ENCODE assay signal across 10 mouse cellular contexts in the genomic region with DNA sequence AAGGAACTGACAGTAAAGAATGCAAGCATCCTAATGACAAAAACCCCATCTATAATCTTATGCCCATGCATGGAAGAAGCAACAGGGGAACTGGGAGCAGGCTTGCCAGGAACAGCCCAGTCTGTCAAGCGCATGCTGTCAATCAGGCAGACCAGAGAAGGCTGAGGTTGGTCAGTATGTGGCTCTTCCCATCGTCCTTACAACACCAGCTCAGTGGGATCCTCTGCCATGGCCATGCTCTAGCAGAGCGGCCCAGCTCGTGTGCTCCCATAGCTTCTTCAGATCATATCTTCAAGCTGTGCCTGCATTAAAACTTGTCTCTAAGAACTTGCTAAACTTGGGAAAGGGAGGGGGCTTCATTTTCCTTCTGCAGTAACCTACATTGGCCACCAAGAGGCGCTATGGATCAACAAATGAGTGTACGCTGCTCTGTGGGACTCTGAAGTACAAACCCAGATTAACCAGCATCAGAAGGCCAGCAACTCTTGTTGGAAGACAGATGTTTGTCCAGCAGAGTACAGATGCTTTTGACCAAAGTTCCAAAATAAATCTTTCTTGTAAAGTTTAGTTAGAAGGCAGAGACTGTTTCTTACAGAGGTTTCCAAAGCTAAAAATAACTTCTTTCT.
A peak's percentile ranks its signal among the peaks of the same experiment; 100 is the strongest.
DNase-seq lines count a peak whose midpoint lies in the region; ATAC-seq and TF ChIP-seq lines count a peak whose summit lies in the region.
"Had no signal": no experiment of that assay in that cellular context is flagged by ENCODE, and none has a peak within 500 bp of the region (broad histone marks: within the 10 kb centered on the region; RNA-seq: fewer than 3 reads in every experiment).

No protein-coding gene starts in this region.

- peak; percentile 99 for TF ChIP-seq CTCF in heart, adult 2 months (IDR thresholded peaks at IDR 0.05)
- TF ChIP-seq CTCF in midbrain, postnatal 0 days (IDR thresholded peaks at IDR 0.05), result peak; percentile 95

- H3K27me3 ChIP-seq in heart, adult 2 months (ENCODE audit: control insufficient read depth, insufficient read depth, low read length), result no peaks in the 10 kb centered on the region
- H3K27me3 ChIP-seq in heart, embryonic 11.5 days (ENCODE audit: control insufficient read depth, insufficient read depth, low read length), result no peaks in the 10 kb centered on the region
- H3K27me3 ChIP-seq in midbrain, postnatal 0 days (ENCODE audit: insufficient read depth, low read length), result 0 out of 2 replicates have a peak, but pooled peaks cover 5% of the 10 kb centered on the region
- H3K27me3 ChIP-seq: embryonic facial prominence, embryonic 12.5 days had no signal

- WGBS in heart, adult 2 months, result 31% methylated on average over 6 of the region's 6 CpGs
- 29% methylated on average over 6 of the region's 6 CpGs for WGBS in heart, embryonic 11.5 days (ENCODE audit: insufficient replicate concordance)
- WGBS in midbrain, postnatal 0 days, result 31% methylated on average over 6 of the region's 6 CpGs

- peak; percentile 55 to 59 for DNase-seq in heart, adult 2 months
- peak; percentile 51 for DNase-seq in ES-CJ7 (ENCODE audit: low read depth, low spot score)
- peak; percentile 71 for DNase-seq in embryo, embryonic 11.5 days (ENCODE audit: low read depth, low spot score)
- DNase-seq in heart, postnatal 25 days (ENCODE audit: low spot score), result peak; percentile 28
- DNase-seq in left cerebral cortex, postnatal 4 days, result peak; percentile 46
- peak; percentile 85 for DNase-seq in midbrain, postnatal 0 days (ENCODE audit: low spot score)

- peak; percentile 70; the same call in 1 of the 2 replicates for TF ChIP-seq EP300 in heart, adult 2 months (IDR thresholded peaks at IDR 0.05; ENCODE audit: insufficient read depth, low read depth, low read length)

- ATAC-seq in heart, embryonic 11.5 days (replicated peaks; ENCODE audit: insufficient number of reproducible peaks, low FRiP score, low TSS enrichment), result no peak
- ATAC-seq in midbrain, postnatal 0 days (ENCODE audit: low FRiP score), result no peak
- ATAC-seq in activated CD4-positive, CD25-positive, alpha-beta regulatory T cell, adult 4 months, result no peak

- no peak for TF ChIP-seq POLR2A in heart, adult 2 months (IDR thresholded peaks at IDR 0.05; ENCODE audit: insufficient read depth, low read depth, low read length)

- peak overlapping the region; percentile 53 for H3K27ac ChIP-seq in heart, adult 2 months
- no peak overlapping the region for H3K27ac ChIP-seq in heart, embryonic 11.5 days (ENCODE audit: low read depth, low read length)
- H3K27ac ChIP-seq in midbrain, postnatal 0 days (ENCODE audit: low read depth, low read length), result no peak overlapping the region
- H3K27ac ChIP-seq: embryonic facial prominence, embryonic 12.5 days; midbrain, embryonic 12.5 days had no signal

- H3K4me2 ChIP-seq in heart, embryonic 11.5 days, result no peak overlapping the region
- H3K4me2 ChIP-seq in midbrain, postnatal 0 days (ENCODE audit: low read depth, low read length, poor library complexity, severe bottlenecking), result no peak overlapping the region
- H3K4me2 ChIP-seq: embryonic facial prominence, embryonic 12.5 days; midbrain, embryonic 12.5 days had no signal

- peaks cover 11% of the 10 kb centered on the region for H3K4me1 ChIP-seq in heart, adult 2 months (ENCODE audit: control insufficient read depth, insufficient read depth, low read length)
- H3K4me1 ChIP-seq in heart, embryonic 11.5 days (ENCODE audit: control insufficient read depth, insufficient read depth, low read length), result peaks cover 3% of the 10 kb centered on the region; the same call in 1 of the 2 replicates
- no peaks in the 10 kb centered on the region for H3K4me1 ChIP-seq in midbrain, postnatal 0 days (ENCODE audit: insufficient read depth, low read length)

- intact Hi-C loops in heart, adult 2 months (cut with DNase I), result loop anchor here (1.0 to 10.0 kb wide), 8 partner anchors 76 to 846 kb away; partner anchors contain the start of genes Lnx1 and Scfd2
- intact Hi-C loops in heart, postnatal 25 days (cut with DNase I), result loop anchor here (2.0 to 5.0 kb wide), 4 partner anchors 121 to 845 kb away; no protein-coding TSS in a partner anchor
- intact Hi-C loops in left cerebral cortex, postnatal 4 days (cut with DNase I), result loop anchor here (10.0 kb wide), 1 partner anchor 833 kb away; no protein-coding TSS in a partner anchor

- no peaks in the 10 kb centered on the region for H3K79me2 ChIP-seq in heart, adult 2 months (replicated peaks; ENCODE audit: control insufficient read depth, insufficient read depth, low read length)

- H3K4me3 ChIP-seq in heart, adult 2 months, result no peak overlapping the region
- H3K4me3 ChIP-seq in heart, embryonic 11.5 days (ENCODE audit: low read depth, low read length), result no peak overlapping the region
- no peak overlapping the region for H3K4me3 ChIP-seq in midbrain, postnatal 0 days (ENCODE audit: low read depth, low read length)
- H3K4me3 ChIP-seq: embryonic facial prominence, embryonic 12.5 days; midbrain, embryonic 12.5 days had no signal

- H3K9ac ChIP-seq in heart, adult 2 months (ENCODE audit: low read depth, low read length), result no peak overlapping the region
- H3K9ac ChIP-seq in heart, embryonic 11.5 days (ENCODE audit: low read depth, low read length), result no peak overlapping the region
- H3K9ac ChIP-seq in midbrain, postnatal 0 days (replicated peaks; ENCODE audit: low read length, poor library complexity, severe bottlenecking), result no peak overlapping the region
- H3K9ac ChIP-seq: embryonic facial prominence, embryonic 12.5 days; midbrain, embryonic 12.5 days had no signal

- no peaks in the 10 kb centered on the region for H3K36me3 ChIP-seq in heart, adult 2 months (ENCODE audit: control insufficient read depth, insufficient read depth, low read length)
- H3K36me3 ChIP-seq in heart, embryonic 11.5 days (ENCODE audit: control insufficient read depth, insufficient read depth, low read length), result no peaks in the 10 kb centered on the region
- H3K36me3 ChIP-seq in midbrain, postnatal 0 days (ENCODE audit: insufficient read depth, low read length), result no peaks in the 10 kb centered on the region
- H3K36me3 ChIP-seq: embryonic facial prominence, embryonic 12.5 days; midbrain, embryonic 12.5 days had no signal

- H3K9me3 ChIP-seq in heart, embryonic 11.5 days (replicated peaks; ENCODE audit: control insufficient read depth, low read length), result no peaks in the 10 kb centered on the region
- no peaks in the 10 kb centered on the region for H3K9me3 ChIP-seq in midbrain, postnatal 0 days (ENCODE audit: low read length)
- H3K9me3 ChIP-seq: embryonic facial prominence, embryonic 12.5 days; midbrain, embryonic 12.5 days had no signal

Comparison
In these comparisons a context has a peak if more than half of its experiments do, and no peak if none do; other contexts are left out.
1. DNase-seq: peak in every context shown above with its lines; median percentile 85 in midbrain, postnatal 0 days; 71 in embryo, embryonic 11.5 days; 57 in heart, adult 2 months; 51 in ES-CJ7; 46 in left cerebral cortex, postnatal 4 days; 28 in heart, postnatal 25 days.